Mouse (Mus musculus) midbrain, embryonic 16.5 days (tissue): ENCODE measurements around the gene Cdkn2b. TPM values are rescaled to one million over a fixed set of nuclear protein-coding genes. Genes with fewer than 3 reads are reported as not detected.

ENCODE experiments used
- ATAC-seq: fragments of 200-750 bp; cut with Nextera tagmentation; 2 replicates; pipeline ENCODE4 v1.8.0; 2017; ENCODE audit warnings: moderate TSS enrichment
- H3K27ac ChIP-seq: fragments of 300-500 bp; sonication (generic); 2 replicates; pipeline ENCODE4 v1.5.1; 2014; ENCODE audit warnings: mild to moderate bottlenecking, low read length, mixed read lengths
- H3K27me3 ChIP-seq: fragments of 300-500 bp; sonication (generic); 2 replicates; pipeline ENCODE4 v1.6.1; 2014; ENCODE audit warnings: low read depth, low read length, mixed read lengths; ENCODE audit not compliant: control insufficient read depth, insufficient read depth
- H3K36me3 ChIP-seq: fragments of 300-500 bp; sonication (generic); 2 replicates; pipeline ENCODE4 v1.6.1; 2014; ENCODE audit warnings: mild to moderate bottlenecking, low read length, moderate library complexity, mixed read lengths; ENCODE audit not compliant: control insufficient read depth, insufficient read depth
- H3K4me1 ChIP-seq: fragments of 300-500 bp; sonication (generic); 2 replicates; pipeline ENCODE4 v1.6.1; 2014; ENCODE audit warnings: mild to moderate bottlenecking, low read length, mixed read lengths; ENCODE audit not compliant: control insufficient read depth, insufficient read depth
- H3K4me2 ChIP-seq: fragments of 300-500 bp; sonication (generic); 2 replicates; pipeline ENCODE4 v1.6.1; 2014; ENCODE audit warnings: mild to moderate bottlenecking, low read length, mixed read lengths
- H3K4me3 ChIP-seq: fragments of 300-500 bp; sonication (generic); 2 replicates; pipeline ENCODE4 v1.5.1; 2014; ENCODE audit warnings: low read depth, mild to moderate bottlenecking, low read length, moderate library complexity, mixed read lengths
- H3K9ac ChIP-seq: fragments of 300-500 bp; sonication (generic); 2 replicates; pipeline ENCODE4 v1.6.1; 2014; ENCODE audit warnings: low read depth, low read length, mixed read lengths
- H3K9me3 ChIP-seq: fragments of 300-500 bp; sonication (generic); replicated peaks from 2 replicates; pipeline ENCODE4 v1.6.1; 2014; ENCODE audit warnings: mild to moderate bottlenecking, low read length, mixed read lengths; ENCODE audit not compliant: control insufficient read depth, poor library complexity, severe bottlenecking
- WGBS: fragments of 180-500 bp; shearing (Covaris S2); extraction: QIAGEN DNeasy Blood & Tissue Kit; methylation state at CpG from one replicate; pipeline ENCODE4 v1.1.7; 2014; 5-methylcytosine and 5-hydroxymethylcytosine counted together
- polyA plus RNA-seq: library from polyadenylated mRNA; unstranded; fragments of >200 nt; fragmentation: Nextera tagmentation; extraction: Ambion mirVana; gene quantifications from 2 replicates; pipeline ENCODE4 v1.2.1, GENCODE M21; 2015

Gene Cdkn2b
- polyA plus RNA-seq, result 0.70 and 0.87 TPM in 2 replicates

DNA sequence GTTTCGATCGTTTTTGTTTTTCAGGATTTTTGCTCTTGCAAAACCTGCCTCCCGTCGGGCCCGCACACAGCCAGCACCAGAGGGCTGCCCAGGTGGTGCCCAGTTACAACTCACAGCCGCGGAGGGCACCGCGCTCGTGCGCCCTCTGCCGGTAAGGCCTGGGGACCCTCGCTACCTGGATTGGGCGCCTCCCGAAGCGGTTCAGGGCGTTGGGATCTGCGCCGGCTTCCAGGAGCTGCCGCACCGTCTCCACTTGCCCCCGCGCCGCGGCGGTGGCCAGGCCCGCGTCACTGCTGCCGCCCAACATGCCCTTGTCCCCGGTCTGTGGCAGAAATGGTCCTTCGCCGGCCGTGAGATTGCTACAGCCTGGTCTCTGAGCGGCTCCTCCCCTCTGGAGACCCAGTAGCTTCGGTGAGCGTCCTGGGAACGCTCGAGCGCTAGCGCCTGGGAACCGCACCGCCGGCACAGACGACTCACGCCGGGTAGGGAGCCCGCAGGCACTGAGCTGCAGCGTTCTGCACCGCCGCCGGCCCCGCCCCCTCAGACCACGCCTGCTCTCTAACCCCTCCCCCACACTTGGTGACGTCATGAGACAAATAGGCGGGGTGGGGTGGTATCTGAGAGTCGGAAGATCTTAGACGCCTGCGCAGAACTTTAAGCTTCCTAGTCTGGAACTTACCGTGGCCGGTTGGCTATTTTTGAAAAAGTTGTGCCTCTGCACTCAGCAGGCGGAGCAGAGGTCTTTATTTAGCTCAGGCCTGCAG is at the start of gene Cdkn2b:
Gene Cdkn2b, minus strand, starts transcription at position 549 of the 764 bp plus-strand sequence.
- H3K4me1 ChIP-seq, result peaks cover 6% of the 10 kb centered on the region; the same call in 1 of the 2 replicates
- under 1% methylated on average over 61 of the region's 61 CpGs for WGBS
- peak within 1 kb of the TSS; percentile 55 for H3K4me2 ChIP-seq
- peak within 1 kb of the TSS; percentile 34 for H3K4me3 ChIP-seq
- ATAC-seq, result peak; percentile 88
- no peak within 1 kb of the TSS for H3K27ac ChIP-seq
- H3K9ac ChIP-seq, result peak within 1 kb of the TSS; percentile 36; the same call in 1 of the 2 replicates
- no peaks in the 10 kb centered on the region; the same call in 1 of the 2 replicates for H3K9me3 ChIP-seq
- H3K27me3 ChIP-seq, result peaks cover 69% of the 10 kb centered on the region
- no peaks in the 10 kb centered on the region for H3K36me3 ChIP-seq

DNA sequence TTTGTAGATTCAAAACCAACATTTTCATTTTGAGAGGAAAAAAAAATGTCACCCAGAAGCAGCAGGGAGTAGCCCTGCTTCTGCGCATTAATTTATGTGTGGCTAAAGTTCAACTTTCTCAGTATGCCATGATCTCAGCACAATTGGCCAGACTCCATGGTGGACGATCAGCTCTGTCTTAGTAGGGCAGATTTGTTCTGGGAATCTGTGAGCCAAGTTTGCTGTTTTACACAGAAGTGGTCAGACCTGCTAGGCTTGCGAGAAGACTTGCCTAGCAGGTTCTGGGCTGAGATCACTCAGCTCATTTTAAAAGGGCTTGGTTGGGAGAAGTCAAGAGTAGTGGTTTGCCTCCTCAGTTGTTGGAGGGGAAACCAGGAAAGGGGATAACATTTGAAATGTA is 49.5 kb upstream of the Cdkn2b start:
- WGBS, result 70% methylated on average over 3 of the region's 3 CpGs
- Histone ChIP-seq H3K4me1 (no peaks in the 10 kb centered on the region), H3K9me3 (no peaks in the 10 kb centered on the region)

DNA sequence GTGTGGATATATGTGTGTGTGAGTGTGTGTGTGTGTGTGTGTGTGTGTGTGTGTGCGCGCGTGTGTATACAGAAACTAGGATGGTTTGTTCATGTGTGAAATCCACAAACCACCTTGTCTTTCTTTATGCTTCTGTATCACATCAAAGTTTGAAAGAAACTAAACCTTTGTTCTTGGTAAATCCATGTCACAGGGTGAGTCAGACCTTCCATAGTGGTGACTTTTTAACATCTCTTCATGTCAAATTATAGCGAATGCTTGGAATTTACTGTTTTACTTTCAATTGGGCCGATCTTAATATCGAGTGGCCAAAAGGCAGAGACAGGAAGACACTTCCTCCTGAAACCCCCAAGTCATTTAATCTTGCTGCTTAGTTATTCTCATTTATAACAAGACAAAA is 48.7 kb upstream of the Cdkn2b start:
- Histone ChIP-seq H3K36me3 (no peaks in the 10 kb centered on the region), H3K27ac (no peak overlapping the region), H3K4me2 (no peak overlapping the region), H3K9ac (no peak overlapping the region), H3K9me3 (no peaks in the 10 kb centered on the region), H3K27me3 (no peaks in the 10 kb centered on the region), H3K4me3 (no peak overlapping the region), H3K4me1 (no peaks in the 10 kb centered on the region)
- WGBS, result 95% methylated on average over 6 of the region's 6 CpGs
- ATAC-seq, result no peak

More for the DNA sequence above, 49.5 kb upstream of the Cdkn2b start:
- H3K4me3 ChIP-seq, result no peak overlapping the region
- no peak overlapping the region for H3K4me2 ChIP-seq
- H3K27ac ChIP-seq, result no peak overlapping the region
- no peak for ATAC-seq
- no peak overlapping the region for H3K9ac ChIP-seq
- no peaks in the 10 kb centered on the region for H3K27me3 ChIP-seq
- H3K36me3 ChIP-seq, result no peaks in the 10 kb centered on the region

DNA sequence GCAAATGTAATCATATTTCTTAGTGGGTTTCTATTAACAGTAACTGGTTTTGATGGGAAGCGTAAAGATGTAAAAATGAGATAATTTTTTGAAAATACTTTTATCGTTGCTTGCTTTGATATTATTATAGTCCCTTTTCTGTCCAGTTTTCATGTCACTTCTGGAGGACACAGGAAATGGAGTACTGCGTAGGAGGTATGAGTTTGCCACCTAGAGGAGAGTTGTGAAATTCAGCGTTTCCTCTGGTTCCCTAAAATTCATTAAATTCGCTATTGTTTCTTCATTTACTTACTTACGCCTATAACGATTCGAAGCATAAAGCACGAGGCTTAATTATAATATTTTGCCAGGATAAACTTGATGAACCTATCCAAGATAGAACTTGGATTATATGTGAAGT is 43.1 kb upstream of the Cdkn2b start:
- Histone ChIP-seq H3K4me1 (no peaks in the 10 kb centered on the region), H3K9me3 (no peaks in the 10 kb centered on the region), H3K9ac (no peak overlapping the region), H3K36me3 (no peaks in the 10 kb centered on the region), H3K27ac (no peak overlapping the region), H3K4me3 (no peak overlapping the region), H3K4me2 (no peak overlapping the region), H3K27me3 (no peaks in the 10 kb centered on the region)
- ATAC-seq, result no peak
- 59% methylated on average over 9 of the region's 9 CpGs for WGBS

DNA sequence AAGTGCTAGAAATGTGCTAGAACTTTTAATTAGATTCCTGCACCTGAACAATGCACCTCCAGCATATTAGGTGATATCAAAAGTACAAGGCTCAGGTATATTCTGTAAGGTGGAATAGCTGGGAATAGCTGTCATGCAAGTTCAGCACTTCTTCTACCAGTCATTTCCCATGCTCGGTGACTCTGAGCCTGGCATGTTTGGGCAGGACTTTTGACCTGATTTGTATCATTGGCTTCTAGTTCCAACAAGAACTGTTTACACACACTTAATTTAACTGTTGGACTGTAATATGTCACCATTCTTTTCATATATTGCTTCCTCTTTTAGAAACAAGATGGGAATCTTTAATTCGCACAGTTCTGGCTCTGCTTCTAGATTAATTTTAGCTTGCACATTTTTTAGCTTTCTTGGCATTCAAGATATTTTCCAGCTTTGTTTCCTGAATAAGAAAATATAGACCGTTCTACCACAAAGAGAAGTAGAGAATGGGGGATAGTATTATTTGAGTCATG is 42.3 kb upstream of the Cdkn2b start:
- H3K4me2 ChIP-seq, result no peak overlapping the region
- H3K4me1 ChIP-seq, result no peaks in the 10 kb centered on the region
- no peaks in the 10 kb centered on the region for H3K27me3 ChIP-seq
- H3K27ac ChIP-seq, result no peak overlapping the region
- H3K4me3 ChIP-seq, result no peak overlapping the region
- no peak for ATAC-seq
- 94% methylated on average over 3 of the region's 3 CpGs for WGBS
- H3K9ac ChIP-seq, result no peak overlapping the region
- H3K9me3 ChIP-seq, result no peaks in the 10 kb centered on the region
- no peaks in the 10 kb centered on the region for H3K36me3 ChIP-seq

DNA sequence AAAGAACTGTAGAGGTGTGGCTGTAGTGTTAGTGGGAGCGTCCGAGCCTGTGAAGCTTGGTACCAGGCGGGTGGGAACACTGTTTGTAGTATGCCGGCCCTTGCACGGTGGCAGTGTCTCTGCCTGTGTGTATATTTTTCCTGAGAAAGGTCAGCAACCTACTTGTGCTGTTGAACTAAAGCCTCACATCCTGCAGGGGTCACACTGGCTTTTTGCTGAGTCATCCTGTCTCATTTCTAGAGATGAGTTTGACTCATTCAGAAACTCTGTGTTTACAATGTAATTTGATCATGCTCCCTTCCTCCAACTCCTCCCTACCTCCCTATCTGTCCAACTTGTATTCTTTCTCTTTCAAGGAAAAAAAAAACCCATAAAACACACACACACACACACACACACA is 40.6 kb upstream of the Cdkn2b start:
- Histone ChIP-seq H3K4me1 (no peaks in the 10 kb centered on the region), H3K27me3 (no peaks in the 10 kb centered on the region), H3K36me3 (no peaks in the 10 kb centered on the region), H3K9me3 (no peaks in the 10 kb centered on the region), H3K9ac (no peak overlapping the region), H3K27ac (no peak overlapping the region), H3K4me2 (no peak overlapping the region), H3K4me3 (no peak overlapping the region)
- no peak for ATAC-seq
- 73% methylated on average over 5 of the region's 5 CpGs for WGBS

DNA sequence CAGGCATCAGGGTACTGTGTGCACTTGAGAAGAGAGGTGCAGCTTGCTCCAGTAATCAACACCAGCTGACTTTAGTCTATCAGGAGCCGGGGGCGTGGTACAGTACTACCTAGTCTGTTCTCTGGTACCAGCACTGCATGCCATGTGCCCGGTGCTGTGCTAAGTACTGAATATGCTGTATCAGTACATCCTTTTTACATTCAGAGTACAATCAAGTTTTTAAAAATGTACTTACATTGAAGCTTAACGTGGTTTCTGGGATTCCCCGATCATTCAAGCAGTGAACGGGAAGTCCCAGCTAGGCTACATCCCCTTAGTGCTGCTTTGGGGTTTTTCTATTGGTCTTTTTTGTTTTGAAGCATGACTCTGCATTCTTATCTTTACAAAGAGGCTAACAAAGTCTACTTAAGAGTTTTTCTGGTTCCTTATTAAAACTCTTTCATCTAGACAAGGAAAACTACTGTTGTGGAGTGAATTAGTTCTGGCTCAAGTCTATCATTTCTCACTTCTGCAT is 40.2 kb upstream of the Cdkn2b start:
- no peak overlapping the region for H3K9ac ChIP-seq
- H3K27ac ChIP-seq, result no peak overlapping the region
- H3K27me3 ChIP-seq, result no peaks in the 10 kb centered on the region
- H3K4me3 ChIP-seq, result no peak overlapping the region
- ATAC-seq, result no peak
- H3K4me1 ChIP-seq, result no peaks in the 10 kb centered on the region
- no peaks in the 10 kb centered on the region for H3K36me3 ChIP-seq
- H3K4me2 ChIP-seq, result no peak overlapping the region
- 80% methylated on average over 6 of the region's 6 CpGs for WGBS
- H3K9me3 ChIP-seq, result no peaks in the 10 kb centered on the region

DNA sequence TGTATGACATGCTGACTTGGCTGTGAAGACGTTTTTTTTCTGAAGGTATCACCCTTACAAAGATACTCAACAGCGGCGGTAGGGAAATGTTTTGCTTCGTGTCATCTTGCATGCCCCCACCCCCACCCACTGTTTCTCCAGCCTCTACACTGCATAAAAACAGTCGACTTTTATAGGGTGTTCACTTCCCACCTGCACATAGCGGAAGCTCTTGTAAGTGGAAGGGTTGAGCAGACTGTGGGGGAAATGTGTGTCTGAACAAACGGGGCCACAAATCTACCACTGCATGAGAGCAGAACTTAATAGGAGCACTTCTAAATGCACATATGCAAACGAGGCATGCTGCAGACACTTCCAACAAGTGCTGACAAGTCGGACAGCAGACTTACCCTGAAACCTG is 39.6 kb upstream of the Cdkn2b start:
- H3K9ac ChIP-seq, result no peak overlapping the region
- H3K27ac ChIP-seq, result no peak overlapping the region
- H3K27me3 ChIP-seq, result no peaks in the 10 kb centered on the region
- H3K4me3 ChIP-seq, result no peak overlapping the region
- H3K36me3 ChIP-seq, result no peaks in the 10 kb centered on the region
- H3K4me2 ChIP-seq, result no peak overlapping the region
- ATAC-seq, result no peak
- WGBS, result 71% methylated on average over 9 of the region's 9 CpGs
- no peaks in the 10 kb centered on the region for H3K9me3 ChIP-seq
- H3K4me1 ChIP-seq, result no peaks in the 10 kb centered on the region

DNA sequence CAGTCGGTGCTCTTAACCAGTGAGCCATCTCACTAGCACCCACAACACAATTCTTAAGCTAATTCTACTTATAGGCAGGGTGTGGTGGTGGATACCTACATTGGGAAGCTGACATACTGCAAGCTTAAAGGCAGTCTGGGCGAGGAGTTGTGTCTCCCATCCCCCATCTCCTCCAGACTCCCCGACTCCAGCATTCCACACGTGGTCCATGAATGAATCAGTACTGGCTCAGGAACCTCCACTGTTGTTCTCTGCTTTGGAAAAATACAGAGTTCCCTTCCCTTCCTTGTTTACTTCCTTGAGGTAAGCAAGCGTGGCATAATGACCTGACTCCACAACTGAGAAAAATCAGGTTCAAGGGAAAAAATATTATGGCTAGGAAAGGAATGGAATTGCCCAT is 38.0 kb upstream of the Cdkn2b start:
- Histone ChIP-seq H3K9me3 (no peaks in the 10 kb centered on the region), H3K4me3 (no peak overlapping the region), H3K9ac (no peak overlapping the region), H3K36me3 (no peaks in the 10 kb centered on the region), H3K4me1 (no peaks in the 10 kb centered on the region), H3K4me2 (no peak overlapping the region), H3K27me3 (no peaks in the 10 kb centered on the region), H3K27ac (no peak overlapping the region)
- ATAC-seq, result no peak
- 71% methylated on average over 5 of the region's 5 CpGs for WGBS
